Mouse (Mus musculus) c-Kit-positive CD71-positive TER-119-negative erythroid progenitor cells, embryonic 14.5 days (primary cell): ENCODE results near the gene Itm2a.

Source experiments
- DNase-seq: peaks from one replicate; pipeline ENCODE4 v3.0.0-alpha.2; 2013; ENCODE audit warnings: low read depth

The Itm2a gene

GRCm38 (mm10) chrX:107402915-107403912 lies at the start of gene Itm2a:
Gene Itm2a, minus strand, starts transcription at chrX:107403376.
- no peak for DNase-seq

- DNase-seq, result no peak
Measured at GRCm38 (mm10) chrX:107435887-107436286, 32.7 kb upstream of the Itm2a start.

- DNase-seq, result no peak
Measured at GRCm38 (mm10) chrX:107421304-107421703, 18.1 kb upstream of the Itm2a start.

- DNase-seq, result no peak
Measured at GRCm38 (mm10) chrX:107417345-107417744, 14.2 kb upstream of the Itm2a start.

GRCm38 (mm10) chrX:107415999-107416398 lies 12.8 kb upstream of the Itm2a start:
- no peak for DNase-seq

- DNase-seq, result no peak
Measured at GRCm38 (mm10) chrX:107402481-107402880, 695 bp downstream of the Itm2a start.

- no peak for DNase-seq
Measured at GRCm38 (mm10) chrX:107399087-107399486, 4.1 kb downstream of the Itm2a start.

GRCm38 (mm10) chrX:107393256-107393655 lies 9.9 kb downstream of the Itm2a start:
- DNase-seq, result no peak

- no peak for DNase-seq
Measured at GRCm38 (mm10) chrX:107375329-107375728, 27.8 kb downstream of the Itm2a start.
